Mouse (Mus musculus): ENCODE measurements around the gene Cramp1l.

The Cramp1l gene

DNA sequence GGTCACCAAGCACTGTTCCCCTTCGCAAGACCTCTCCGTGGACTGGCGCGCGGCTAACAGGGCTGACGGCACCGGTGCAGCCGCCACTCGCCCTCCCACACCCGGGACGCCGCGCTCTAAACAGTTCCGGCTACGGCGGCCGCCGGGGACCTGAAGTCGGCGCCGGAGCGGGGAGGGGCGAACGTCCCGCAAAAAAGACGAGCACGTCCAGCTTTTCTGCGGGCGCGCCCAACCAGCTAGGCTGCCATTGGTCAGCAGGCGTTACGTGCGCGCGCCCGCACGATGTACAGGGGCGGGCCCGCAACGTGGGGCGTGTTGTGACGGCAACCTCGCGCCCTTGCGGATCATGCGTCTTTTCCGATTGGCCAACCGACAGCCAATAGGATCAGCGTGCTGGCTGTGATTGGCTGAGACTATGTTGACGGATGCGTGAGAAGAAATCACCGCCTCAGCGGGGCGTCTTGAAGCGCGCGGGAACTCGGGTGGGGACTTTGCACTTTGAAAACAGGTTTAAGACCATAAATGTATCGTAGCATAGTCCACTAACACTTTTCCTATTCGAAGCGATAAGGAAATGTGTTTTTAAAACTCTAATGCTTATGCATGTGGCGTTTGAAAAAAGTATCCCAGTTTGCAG lies at the start of gene Cramp1l, which contains the start of gene Ift140:
TSS of gene Cramp1l (minus strand) at position 134 of the 637 bp plus-strand sequence.
TSS of gene Ift140 (plus strand) at position 431 of the 637 bp plus-strand sequence.
- peak; percentile 99 for DNase-seq (ENCODE audit: low read depth, low spot score)

DNA sequence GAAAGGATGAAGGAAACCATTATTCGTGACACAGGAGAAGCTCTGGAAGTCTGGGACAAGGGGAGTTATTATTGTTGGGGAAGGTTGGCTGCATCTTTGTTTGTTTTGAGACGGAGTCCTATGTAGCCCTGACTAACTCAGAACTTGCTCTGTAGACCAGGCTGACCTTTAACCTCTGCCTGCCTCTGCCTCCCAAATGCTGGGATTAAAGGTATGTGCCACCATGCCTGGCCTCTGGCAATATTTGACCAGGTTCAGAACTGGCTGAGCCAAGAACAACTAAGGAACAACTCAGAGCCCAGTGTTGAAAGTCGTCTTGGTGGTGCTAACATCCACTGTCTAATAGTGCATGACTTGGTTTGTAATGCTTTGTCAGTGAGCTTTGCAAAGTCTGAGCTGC lies 49.6 kb upstream of the Cramp1l start:
- no peak for DNase-seq (ENCODE audit: low read depth, low spot score)

DNA sequence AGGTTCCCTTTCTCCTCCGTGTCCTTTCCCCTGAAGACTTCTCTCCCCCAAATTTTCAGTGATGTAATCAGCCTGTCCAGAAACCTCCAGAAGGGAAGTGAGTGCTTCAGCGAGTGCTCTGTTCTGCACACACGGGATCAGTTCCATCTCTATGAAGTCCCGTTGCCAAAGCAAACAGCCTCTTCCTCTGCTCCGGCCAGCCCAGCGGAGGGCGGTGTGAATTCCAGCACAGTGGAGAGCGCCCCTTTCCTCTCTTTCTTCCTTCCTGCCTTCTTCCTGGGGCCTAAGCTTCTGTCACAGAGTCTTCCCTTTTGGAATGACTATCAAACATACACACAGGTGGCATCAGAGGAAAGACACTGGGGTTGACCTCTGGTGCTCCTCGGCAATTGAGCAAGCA lies 48.8 kb upstream of the Cramp1l start:
- DNase-seq (ENCODE audit: low read depth, low spot score), result no peak

DNA sequence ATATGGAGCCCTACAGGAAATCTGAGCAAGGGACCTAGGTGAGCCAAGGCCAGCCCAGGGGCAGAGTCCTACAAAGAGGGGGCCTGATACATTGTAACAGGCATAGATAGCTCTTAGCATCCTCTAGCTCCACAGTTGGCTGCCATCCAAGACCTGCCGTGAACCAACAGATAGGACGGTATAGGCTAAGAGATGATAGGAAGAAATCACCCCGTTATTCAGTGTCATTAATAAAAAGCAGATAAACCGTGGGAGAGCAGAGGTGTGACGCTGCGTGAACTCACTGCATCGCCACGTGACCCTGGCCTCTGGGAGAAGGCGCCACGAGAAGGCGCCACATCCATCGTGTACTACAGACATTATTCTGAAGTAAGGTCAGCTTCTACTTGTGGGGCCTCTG lies 48.3 kb upstream of the Cramp1l start:
- DNase-seq (ENCODE audit: low read depth, low spot score), result no peak

DNA sequence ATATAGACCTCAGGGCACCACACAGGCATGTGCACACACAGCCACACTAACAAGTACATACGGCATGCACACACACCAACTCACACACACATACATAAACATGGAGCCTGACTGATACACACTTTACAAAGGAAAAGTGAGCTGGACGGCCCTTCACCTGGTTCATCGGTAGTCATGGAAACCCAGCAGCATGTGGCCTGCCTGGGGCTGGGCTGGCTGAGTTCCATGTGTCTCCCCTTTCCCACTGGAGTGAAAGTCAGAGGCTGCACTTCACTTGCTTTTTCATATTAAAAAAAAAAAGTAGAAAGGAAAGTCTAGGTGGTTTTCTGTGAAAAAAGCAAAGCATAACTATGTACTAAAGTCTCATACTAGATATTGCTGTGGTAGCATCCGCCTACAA lies 47.7 kb upstream of the Cramp1l start:
- DNase-seq (ENCODE audit: low read depth, low spot score), result no peak

DNA sequence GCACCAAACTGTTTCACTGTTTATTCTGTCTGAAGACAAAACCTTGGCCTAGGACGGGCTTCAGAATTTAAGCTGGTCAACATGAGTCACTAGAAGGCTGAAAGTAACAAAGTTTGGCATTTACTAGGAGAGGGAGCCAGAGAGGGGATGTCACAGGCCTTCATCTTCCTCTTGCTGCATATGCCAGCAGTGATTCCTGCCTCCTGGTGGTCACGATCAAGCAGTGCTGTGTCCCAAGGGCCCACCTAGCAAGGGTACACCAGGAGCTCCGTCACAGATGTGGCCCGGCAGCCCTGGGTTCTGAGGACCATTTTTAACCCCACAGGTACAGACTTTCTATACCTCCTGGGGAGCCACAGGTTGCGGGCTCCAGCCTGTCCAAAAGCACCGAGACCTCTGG lies 41.5 kb upstream of the Cramp1l start:
- DNase-seq (ENCODE audit: low read depth, low spot score), result peak; percentile 9

DNA sequence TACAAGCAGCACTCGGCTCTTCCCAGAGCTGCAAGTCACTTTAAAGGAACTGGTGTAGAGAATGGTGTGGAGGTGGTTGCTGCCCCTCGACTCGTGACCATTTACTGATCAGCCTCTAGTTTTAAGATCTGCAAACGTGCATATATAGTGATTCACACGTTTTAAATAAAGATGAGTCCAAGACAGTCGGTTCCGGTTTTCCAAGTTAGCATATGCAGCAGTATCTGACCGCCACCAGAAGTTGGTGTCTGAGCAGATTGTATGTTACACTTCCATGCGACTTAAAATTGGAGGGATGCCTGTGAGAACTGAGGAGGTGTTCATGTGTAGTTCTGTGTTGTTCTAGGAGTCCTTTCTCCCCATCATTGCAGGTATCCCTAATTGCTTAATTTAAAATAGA lies 37.7 kb upstream of the Cramp1l start:
- DNase-seq (ENCODE audit: low read depth, low spot score), result no peak

DNA sequence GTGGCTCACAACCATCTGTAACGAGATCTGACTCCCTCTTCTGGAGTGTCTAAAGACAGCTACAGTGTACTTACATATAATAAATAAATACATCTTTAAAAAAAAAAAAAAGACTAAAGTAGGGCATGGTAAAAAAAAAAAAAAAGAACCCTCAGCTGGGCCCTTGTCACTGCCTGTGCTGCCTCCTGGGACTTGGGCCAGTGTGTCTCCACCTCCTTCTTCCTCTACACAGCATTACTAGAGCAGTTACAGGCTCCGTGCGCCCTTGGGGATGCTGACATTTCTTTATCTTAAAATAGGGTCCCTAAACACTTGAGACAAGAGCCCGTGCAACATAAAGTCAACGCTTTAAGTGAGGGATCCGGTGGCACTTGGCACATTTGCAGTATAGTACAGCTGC lies 31.6 kb upstream of the Cramp1l start:
- DNase-seq (ENCODE audit: low read depth, low spot score), result no peak

DNA sequence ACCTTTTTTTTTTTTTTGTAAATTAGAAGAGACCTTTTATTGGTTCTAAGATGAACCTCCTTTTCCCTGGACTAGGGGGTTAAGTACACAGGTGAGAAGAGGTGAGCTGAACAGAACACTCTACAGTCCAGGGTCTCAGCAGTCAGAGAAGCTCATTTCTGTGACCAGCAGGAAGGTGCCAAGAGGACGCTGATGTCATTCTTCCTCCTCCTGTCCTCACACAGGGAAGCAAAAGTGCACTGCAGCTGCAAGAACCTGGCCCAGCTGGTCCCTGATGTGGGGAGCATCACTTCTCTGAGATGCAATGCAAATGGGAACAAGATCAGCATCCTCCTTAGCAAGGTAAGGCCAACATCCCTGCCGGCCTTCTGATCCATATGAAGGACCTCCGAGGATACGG lies 29.7 kb upstream of the Cramp1l start:
- no peak for DNase-seq (ENCODE audit: low read depth, low spot score)

DNA sequence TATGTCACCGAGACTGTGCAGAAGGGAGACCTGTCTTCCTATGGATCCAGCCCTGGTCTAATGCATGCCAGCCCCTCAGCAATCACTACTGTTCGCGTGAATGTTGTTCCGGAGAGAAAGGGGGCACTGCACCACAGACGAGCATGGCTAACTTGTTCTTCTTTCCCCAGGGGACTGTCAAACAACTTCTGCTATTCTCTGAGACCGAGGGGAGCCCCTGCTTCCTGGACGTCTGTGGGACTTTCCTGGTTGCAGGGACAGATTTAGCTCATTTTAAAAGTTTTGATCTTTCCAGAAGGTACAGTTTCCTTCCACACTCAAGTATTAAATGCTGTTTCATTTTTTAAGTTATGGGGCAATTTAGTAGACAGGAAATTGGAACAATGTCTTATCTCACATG lies 29.3 kb upstream of the Cramp1l start:
- DNase-seq (ENCODE audit: low read depth, low spot score), result no peak

DNA sequence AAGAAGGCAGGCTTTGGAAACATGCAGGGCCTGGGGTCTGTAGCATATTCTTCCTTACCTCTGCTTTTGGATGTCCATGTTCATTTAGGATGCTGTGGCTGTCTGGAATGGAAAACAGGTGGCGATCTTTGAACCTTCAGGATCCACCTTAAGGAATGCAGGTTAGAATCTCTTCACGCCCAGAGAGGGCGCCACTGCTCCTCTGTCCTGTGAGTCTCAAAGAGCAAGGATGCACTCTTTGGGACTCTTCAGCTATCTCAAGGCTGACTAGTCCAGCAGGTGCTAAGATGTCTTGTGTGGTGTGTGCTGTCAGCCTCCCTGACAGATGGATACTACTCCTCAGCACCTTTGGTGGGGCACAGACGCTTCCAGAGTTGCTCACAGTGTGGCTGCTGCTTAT lies 20.6 kb upstream of the Cramp1l start:
- DNase-seq (ENCODE audit: low read depth, low spot score), result peak; percentile 28

DNA sequence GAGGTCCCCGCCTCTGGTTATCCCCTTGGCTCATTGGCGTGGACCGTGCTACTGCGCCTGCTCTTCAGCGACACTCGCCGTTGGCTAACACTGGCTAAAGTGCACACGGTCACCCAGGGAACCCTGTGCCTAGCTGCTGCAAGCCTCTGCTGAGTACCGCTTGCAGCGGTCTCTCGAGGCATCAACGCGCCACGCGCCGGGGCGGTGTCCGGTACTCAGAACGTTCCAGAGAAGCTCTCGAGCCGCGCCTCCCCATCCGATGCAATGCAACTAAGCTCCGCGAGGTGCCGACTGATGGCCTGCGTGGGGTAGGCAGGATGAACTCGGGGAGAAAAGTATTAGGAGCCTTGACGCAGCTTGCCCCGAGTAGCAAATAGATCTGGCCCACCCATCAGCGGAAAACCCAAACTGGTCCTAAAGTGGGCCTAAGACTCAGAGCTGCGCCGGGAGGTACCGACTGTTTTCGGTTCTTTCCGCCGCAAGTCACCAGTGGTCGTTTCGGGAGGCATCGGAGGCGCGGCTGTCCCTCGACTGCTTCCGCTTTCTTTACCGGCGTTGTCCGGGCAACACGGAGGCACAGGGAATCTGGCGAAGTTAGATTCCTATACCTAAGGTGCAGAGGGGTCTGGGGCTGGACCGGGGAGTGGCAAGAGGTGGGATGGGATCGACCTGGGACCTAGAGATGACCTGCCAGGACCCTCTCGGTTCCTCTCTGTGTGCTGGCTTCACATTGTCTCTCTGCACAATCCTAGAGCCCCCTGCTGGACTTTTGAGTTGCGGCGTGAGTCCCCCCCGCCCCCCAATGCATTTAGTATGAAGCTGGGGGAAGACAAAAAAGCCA lies 924 bp upstream of the Cramp1l start:
- DNase-seq (ENCODE audit: low read depth, low spot score), result peak; percentile 75

DNA sequence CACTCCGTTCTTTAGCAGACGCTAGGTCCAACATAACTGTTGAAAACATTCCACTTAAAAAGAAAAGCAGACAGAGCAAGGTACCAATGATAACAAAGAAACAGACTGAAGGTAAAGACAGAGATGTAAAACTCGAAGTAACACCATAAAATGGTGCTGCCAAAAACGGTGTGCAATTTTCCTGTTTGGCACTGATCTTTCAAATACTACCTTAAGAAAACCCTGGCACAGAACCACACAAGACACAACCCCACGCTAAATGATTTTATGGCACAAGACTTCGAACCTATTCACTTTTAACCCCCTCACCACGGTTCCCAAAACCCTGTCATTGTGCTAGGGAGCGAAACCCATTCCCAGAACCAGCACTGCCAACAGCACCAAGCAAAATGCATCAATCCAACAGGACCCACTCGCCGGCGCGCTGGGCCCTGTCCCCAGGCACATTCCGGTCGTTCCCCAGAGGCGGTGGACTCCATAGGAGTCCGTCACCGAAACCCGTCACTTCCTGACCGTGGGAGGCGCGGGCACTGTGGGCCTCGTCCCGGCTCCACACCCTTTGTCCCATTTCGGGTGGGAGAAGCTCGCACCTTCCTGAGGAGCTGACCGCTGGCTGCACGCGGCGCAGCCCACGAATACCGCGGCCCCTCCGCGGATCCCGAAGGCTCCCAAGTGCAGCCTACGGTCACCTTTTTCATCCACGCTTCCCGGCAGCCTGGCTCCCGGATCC lies 582 bp downstream of the Cramp1l start:
- peak; percentile 43 for DNase-seq (ENCODE audit: low read depth, low spot score)

DNA sequence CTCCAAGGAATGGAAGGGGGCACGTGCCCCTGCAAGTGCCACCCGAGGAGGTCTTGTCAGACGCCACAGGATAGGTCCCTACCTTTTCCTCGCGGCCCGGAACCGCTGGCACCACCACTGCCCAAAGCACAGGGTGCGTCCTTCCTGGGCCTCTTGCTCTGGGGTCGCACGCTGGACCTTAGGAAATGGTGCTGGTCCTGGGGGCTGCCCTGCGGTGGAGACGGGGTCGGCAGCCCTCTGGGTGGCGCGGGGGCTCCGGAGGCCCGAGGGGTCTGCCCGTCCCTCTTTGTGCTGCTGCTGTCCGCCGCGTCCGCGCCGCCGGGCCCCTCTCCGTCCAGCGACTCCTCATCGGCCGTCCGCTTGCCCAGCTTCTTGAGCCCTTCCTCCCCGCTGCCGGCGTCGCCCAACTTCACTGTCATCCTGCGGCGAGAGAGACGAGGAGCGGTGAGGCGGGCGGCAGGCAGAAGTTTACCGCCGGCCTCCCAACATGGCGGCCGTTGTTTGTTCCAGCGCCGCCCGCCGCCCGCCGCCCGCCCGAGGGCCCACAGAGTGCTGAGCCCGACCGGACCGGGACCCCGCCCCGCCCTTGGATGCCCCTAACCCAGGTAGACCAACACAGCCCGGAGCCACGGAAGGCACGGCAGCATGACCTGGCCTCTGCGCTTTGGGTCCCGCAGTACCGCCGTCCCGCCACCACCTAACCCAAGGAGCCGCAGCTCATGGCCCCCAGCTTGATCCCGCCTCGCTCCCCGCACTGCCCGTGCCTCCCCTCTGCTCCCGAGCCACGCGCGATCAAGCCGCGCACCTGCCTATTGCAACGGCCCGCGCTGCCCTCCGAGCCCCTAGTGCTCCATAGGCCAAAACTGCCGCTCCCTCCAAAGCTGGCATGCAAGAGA lies 1.7 kb downstream of the Cramp1l start:
- DNase-seq (ENCODE audit: low read depth, low spot score), result peak; percentile 62

DNA sequence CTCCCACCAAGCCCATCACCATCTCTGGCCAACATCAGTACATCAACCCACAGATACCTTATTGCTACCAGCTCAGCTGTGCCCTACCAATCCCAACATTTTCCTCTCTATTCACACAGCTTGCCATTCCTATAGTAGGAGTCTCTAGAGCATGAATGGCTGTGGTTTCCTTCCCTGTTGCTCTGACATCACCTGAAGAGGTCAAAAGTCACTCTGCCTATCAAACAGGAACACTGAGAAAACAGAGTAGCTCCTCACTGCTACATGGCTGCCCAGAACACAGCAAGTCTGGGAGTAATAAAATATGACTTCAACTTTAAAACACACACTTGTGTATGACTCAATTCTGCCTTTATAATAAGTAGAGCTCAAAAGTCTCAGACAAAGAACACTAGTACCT lies 8.1 kb downstream of the Cramp1l start:
- no peak for DNase-seq (ENCODE audit: low read depth, low spot score)

DNA sequence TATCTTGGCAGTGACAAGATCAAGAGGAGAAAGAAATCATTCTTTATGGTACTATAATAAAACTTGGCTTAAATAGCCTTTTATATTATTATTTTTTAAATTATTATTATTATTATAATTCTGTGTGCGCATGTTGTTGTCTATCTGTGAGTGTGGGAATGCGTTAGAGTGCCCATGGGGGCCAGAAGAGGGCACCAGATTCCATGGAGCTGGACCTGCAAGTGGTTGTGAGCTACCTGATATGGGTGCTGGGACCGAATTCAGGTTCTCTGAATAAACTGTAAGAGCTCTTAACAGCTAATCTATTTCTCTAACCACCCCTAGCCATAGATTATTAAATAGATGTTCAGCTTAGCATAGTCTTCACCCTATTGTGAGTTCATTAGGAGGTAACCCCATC lies 10.5 kb downstream of the Cramp1l start:
- no peak for DNase-seq (ENCODE audit: low read depth, low spot score)

DNA sequence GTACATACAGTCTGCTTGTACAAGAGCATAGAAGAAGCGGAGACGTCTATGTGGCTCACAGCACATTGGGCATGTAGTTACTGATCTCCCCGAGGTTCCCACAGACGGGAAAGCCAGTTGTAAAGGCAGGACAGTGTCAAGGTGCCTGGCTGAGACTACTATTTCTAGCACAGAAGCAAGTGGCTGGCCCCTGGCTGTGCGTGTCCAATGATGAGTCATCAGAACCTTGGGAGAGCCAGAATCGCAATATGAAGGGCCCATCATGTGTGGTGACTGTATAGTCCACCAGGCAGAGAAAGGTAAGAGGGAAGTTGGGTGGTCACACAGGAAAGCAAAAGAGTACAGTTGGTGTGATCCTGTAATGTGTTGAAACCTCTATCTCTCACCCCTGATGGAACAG lies 20.9 kb downstream of the Cramp1l start:
- no peak for DNase-seq (ENCODE audit: low read depth, low spot score)

DNA sequence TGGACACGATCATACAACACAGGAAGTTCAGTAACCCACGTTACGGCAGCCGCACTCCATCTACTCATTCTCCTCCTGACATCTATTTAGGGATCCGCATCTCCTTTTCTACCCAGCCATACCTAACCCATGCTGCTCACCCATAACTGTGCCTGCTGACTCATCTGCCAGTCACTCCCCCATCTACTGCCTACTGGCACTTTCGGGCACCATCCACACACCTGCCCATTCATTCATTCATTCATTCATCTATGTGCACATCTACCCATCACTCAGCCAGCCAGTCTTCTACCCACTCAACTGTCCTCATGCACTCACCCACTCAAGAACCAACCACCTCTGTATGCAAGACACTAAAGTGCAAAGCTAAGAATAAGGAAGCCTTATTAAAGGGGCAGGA lies 28.4 kb downstream of the Cramp1l start:
- no peak for DNase-seq (ENCODE audit: low read depth, low spot score)

DNA sequence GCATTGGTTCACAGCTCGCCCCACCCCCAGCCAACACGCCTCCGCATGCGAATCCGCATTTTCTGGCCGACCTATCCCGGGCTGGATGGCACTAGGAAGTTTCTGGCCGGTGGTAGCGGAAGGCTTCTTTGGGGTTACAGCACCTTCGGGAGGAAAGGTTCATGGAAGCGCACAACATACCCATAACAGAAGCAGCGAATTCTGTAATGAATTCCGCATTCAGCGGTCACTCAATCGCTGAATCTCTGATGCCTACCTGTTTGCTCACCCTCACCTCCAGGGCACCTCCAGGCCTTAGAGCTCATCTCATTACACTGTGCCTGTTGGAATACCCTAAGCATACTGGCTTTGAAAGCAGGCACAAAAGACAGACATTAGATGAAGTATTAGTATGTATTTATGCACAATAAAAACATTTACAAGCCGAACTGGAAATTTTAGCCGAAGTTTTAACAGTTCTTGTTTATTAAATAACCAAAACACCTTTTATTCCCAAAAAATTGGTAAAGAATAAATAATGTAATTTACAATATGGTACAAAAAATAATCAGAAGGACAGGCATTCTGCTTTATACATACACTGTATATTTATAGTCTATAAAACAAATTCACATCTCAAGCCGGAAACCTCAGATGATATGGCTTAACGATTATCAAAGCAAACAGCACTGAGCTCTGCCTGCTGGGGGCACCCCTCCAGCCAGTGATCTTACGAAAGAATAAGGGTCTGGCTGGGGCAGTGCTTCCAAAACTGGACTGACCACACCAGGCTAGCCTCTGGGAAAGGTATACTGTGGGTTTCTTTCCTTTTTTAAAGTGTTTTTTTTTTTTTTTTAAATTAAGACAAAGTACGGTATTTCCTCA lies 54.5 kb downstream of the Cramp1l start:
- DNase-seq (ENCODE audit: low read depth, low spot score), result no peak

DNA sequence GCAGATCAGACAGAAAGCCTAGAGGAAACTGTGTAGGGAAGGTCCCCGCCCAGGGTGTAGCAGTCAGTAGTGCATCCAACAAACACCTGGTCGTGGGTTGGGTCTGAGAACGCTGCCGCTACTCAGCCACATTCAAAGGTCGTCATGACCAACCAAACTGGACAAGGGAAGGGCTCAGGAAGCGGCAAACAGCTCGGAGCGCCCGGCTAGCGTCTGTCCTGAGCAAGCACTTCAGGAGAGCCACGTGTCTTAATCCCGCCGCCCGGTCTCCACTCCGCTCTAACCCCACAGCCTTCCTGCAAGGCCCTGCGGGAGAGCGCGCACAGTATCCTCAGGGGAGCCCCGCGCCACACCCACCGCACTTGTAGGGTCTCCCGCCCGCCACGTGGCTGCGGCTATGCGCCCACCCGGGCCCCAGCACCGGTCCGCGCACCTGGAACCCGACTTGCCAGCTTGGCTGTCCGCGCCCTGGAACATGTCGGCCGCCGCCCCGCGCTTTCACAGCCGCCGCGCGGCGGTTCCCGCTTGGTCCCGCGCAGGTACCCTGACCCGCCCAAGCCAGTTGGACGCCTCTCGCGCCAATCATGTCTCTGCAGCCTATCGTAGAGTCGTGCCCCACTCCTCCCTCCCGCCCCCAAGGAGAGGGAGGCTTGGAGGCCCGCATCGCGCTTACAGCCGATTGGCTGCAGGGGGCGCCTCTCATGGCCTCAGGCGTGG lies 55.3 kb downstream of the Cramp1l start, which contains the start of gene Jpt2:
TSS of gene Jpt2 (minus strand) at position 555 of the 717 bp plus-strand sequence.
- DNase-seq (ENCODE audit: low read depth, low spot score), result peak; percentile 98
